ENCODE assay signal across 8 mouse cellular contexts in genomic region chr5:142815421-142816001, GRCm38 (mm10). TPM values are rescaled to one million over a fixed set of nuclear protein-coding genes. Genes with fewer than 3 reads are reported as not detected.
DNase-seq lines count a peak whose midpoint lies in the region; ATAC-seq and TF ChIP-seq lines count a peak whose summit lies in the region.

No protein-coding gene starts in this region.

- H3K27me3 ChIP-seq in intestine, embryonic 15.5 days (replicated peaks): no peaks in the 10 kb centered on the region
- peaks cover 62% of the 10 kb centered on the region for H3K27me3 ChIP-seq in liver, postnatal 0 days (ENCODE audit: insufficient read depth, low read length)
- H3K27me3 ChIP-seq in neural tube, embryonic 13.5 days: no peaks in the 10 kb centered on the region

- TF ChIP-seq CTCF in bone marrow, adult 2 months (IDR thresholded peaks at IDR 0.05; ENCODE audit: control insufficient read depth, insufficient read depth, low read length): no peak
- TF ChIP-seq CTCF in liver, postnatal 0 days (IDR thresholded peaks at IDR 0.05; ENCODE audit: low read depth): no peak

- H3K4me3 ChIP-seq in bone marrow, adult 2 months (replicated peaks; ENCODE audit: control insufficient read depth, low read depth, low read length): peak overlapping the region; percentile 81
- peak overlapping the region; percentile 94 for H3K4me3 ChIP-seq in intestine, embryonic 15.5 days (replicated peaks)
- peak overlapping the region; percentile 78 for H3K4me3 ChIP-seq in liver, postnatal 0 days (ENCODE audit: low read depth, low read length)
- peak overlapping the region; percentile 97 for H3K4me3 ChIP-seq in neural tube, embryonic 13.5 days

- no peaks in the 10 kb centered on the region for H3K36me3 ChIP-seq in intestine, embryonic 15.5 days
- H3K36me3 ChIP-seq in liver, postnatal 0 days (replicated peaks; ENCODE audit: insufficient read depth, low read length): no peaks in the 10 kb centered on the region
- peaks cover 15% of the 10 kb centered on the region; the same call in 1 of the 2 replicates for H3K36me3 ChIP-seq in neural tube, embryonic 13.5 days

- peak overlapping the region; percentile 99 for H3K27ac ChIP-seq in bone marrow, adult 2 months (ENCODE audit: control insufficient read depth, insufficient read depth, low read depth, low read length, poor library complexity)
- peak overlapping the region; percentile 100 for H3K27ac ChIP-seq in intestine, embryonic 15.5 days
- peak overlapping the region; percentile 99 for H3K27ac ChIP-seq in liver, postnatal 0 days (ENCODE audit: low read depth)
- peak overlapping the region; percentile 100 for H3K27ac ChIP-seq in neural tube, embryonic 13.5 days (replicated peaks)

- DNase-seq in left cerebral cortex, postnatal 36 days (ENCODE audit: low spot score in 2 of 2): peak; percentile 32 to 41
- DNase-seq in left cerebral cortex, postnatal 4 days: no peak
- DNase-seq in gastrocnemius, postnatal 25 days: peak; percentile 25
- DNase-seq in liver, postnatal 0 days: peak; percentile 51
- no peak for DNase-seq in left cerebral cortex, adult 9 months (ENCODE audit: low spot score in 2 of 2)

- no peaks in the 10 kb centered on the region for H3K4me1 ChIP-seq in bone marrow, adult 2 months (ENCODE audit: control insufficient read depth, insufficient read depth, low read length)
- peaks cover 31% of the 10 kb centered on the region for H3K4me1 ChIP-seq in intestine, embryonic 15.5 days (replicated peaks)
- H3K4me1 ChIP-seq in liver, postnatal 0 days (ENCODE audit: insufficient read depth): peaks cover 30% of the 10 kb centered on the region
- H3K4me1 ChIP-seq in neural tube, embryonic 13.5 days (replicated peaks): peaks cover 30% of the 10 kb centered on the region

- H3K9ac ChIP-seq in intestine, embryonic 15.5 days: peak overlapping the region; percentile 100
- peak overlapping the region; percentile 89 for H3K9ac ChIP-seq in liver, postnatal 0 days (replicated peaks)
- peak overlapping the region; percentile 99 for H3K9ac ChIP-seq in neural tube, embryonic 13.5 days

- TF ChIP-seq EP300 in liver, postnatal 0 days (IDR thresholded peaks at IDR 0.05; ENCODE audit: low read depth): no peak

- H3K9me3 ChIP-seq in intestine, embryonic 15.5 days: no peaks in the 10 kb centered on the region
- no peaks in the 10 kb centered on the region for H3K9me3 ChIP-seq in liver, postnatal 0 days (ENCODE audit: low read length)
- no peaks in the 10 kb centered on the region for H3K9me3 ChIP-seq in neural tube, embryonic 13.5 days

- no peak for TF ChIP-seq POLR2A in bone marrow, adult 2 months (IDR thresholded peaks at IDR 0.05; ENCODE audit: borderline replicate concordance, control insufficient read depth, low read depth, low read length)

- under 1% methylated on average over 30 of the region's 30 CpGs for WGBS in bone marrow, adult 2 months
- under 1% methylated on average over 30 of the region's 30 CpGs for whole genome bisulfite sequencing in intestine, embryonic 15.5 days
- WGBS in liver, postnatal 0 days (ENCODE audit: insufficient replicate concordance): under 1% methylated on average over 29 of the region's 30 CpGs
- WGBS in neural tube, embryonic 13.5 days: under 1% methylated on average over 30 of the region's 30 CpGs

- intact Hi-C loops in left cerebral cortex, postnatal 36 days (cut with DNase I): loop anchor here (2.0 to 5.0 kb wide), 4 partner anchors 53 to 1988 kb away; partner anchors contain the start of gene Actb
- intact Hi-C loops in left cerebral cortex, postnatal 4 days (cut with DNase I): no loop called here

- peak overlapping the region; percentile 89 for H3K4me2 ChIP-seq in intestine, embryonic 15.5 days (replicated peaks)
- H3K4me2 ChIP-seq in liver, postnatal 0 days (ENCODE audit: low read depth, low read length): peak overlapping the region; percentile 76
- peak overlapping the region; percentile 99 for H3K4me2 ChIP-seq in neural tube, embryonic 13.5 days

- no peak for ATAC-seq in intestine, embryonic 15.5 days
- no peak for ATAC-seq in liver, postnatal 0 days
- no peak for ATAC-seq in neural tube, embryonic 13.5 days (ENCODE audit: low read depth)

RNA-seq across cellular contexts. Expression of gene Tnrc18, which starts 2.0 kb away (rescaled TPM):
- 100 to 1,000 TPM; 117 to 147 TPM for total RNA-seq in left cerebral cortex, postnatal 36 days (2021)
- 100 to 1,000 TPM; 232 to 250 TPM for total RNA-seq in left cerebral cortex, postnatal 4 days (2021)
- polyA plus RNA-seq in bone marrow, adult 2 months (2011; ENCODE audit: insufficient read depth, insufficient read length, low replicate concordance, missing spikeins): 24.3 and 57.5 TPM in 2 replicates
- total RNA-seq in gastrocnemius, postnatal 25 days (2021): 10 to 100 TPM; 25.2 to 31.6 TPM
- 19.5 and 21.6 TPM in 2 replicates for polyA plus RNA-seq in intestine, embryonic 15.5 days (2015; fragmentation: Nextera tagmentation; extraction: Ambion mirVana)
- polyA plus RNA-seq in liver, postnatal 0 days (2015; fragmentation: Nextera tagmentation; extraction: Ambion mirVana): 2.9 and 4.0 TPM in 2 replicates
- 30.3 and 31.1 TPM in 2 replicates for polyA plus RNA-seq in neural tube, embryonic 13.5 days (2015; fragmentation: Nextera tagmentation; extraction: Ambion mirVana)

Comparison
In these comparisons a context has a peak if more than half of its experiments do, and no peak if none do; other contexts are left out.
1. DNase-seq: peak in left cerebral cortex, postnatal 36 days (2 of 2), gastrocnemius, postnatal 25 days (single experiment) and liver, postnatal 0 days (single experiment); none in left cerebral cortex, postnatal 4 days (single experiment) and left cerebral cortex, adult 9 months (0 of 2).
2. Peak in every context shown above with its lines, with median percentiles within 50 percentile points of each other: H3K27ac ChIP-seq, H3K4me3 ChIP-seq, H3K4me2 ChIP-seq and H3K9ac ChIP-seq.